Mouse (Mus musculus) heart, embryonic 14.5 days (tissue): ENCODE data around the gene Gpam. TPM values are rescaled to one million over a fixed set of nuclear protein-coding genes. Genes with fewer than 3 reads are reported as not detected.

Experiments
- ATAC-seq: fragments of 200-750 bp; cut with Nextera tagmentation; 2 replicates; pipeline ENCODE4 v1.8.0; 2017; ENCODE audit warnings: low read depth, moderate TSS enrichment; ENCODE audit not compliant: insufficient number of reproducible peaks, insufficient read depth, low FRiP score
- H3K27ac ChIP-seq, 2 experiments: fragments of 200-500 bp in 1 of 2; fragments of 300-500 bp in 1 of 2; sonication (generic) in 1 of 2; replicated peaks in 1 of 2; 2 replicates each; pipeline ENCODE4 v1.5.1; 2012 to 2014; ENCODE audit warnings: low read depth in 2 of 2, low read length in 2 of 2, control low read depth in 1 of 2, mild to moderate bottlenecking in 1 of 2, mixed read lengths in 1 of 2; ENCODE audit not compliant: control insufficient read depth in 1 of 2, insufficient read depth in 1 of 2
- H3K27me3 ChIP-seq: fragments of 300-500 bp; sonication (generic); 2 replicates; pipeline ENCODE4 v1.6.1; 2014; ENCODE audit warnings: mild to moderate bottlenecking, low read length, control low read depth; ENCODE audit not compliant: control insufficient read depth, insufficient read depth
- H3K36me3 ChIP-seq: fragments of 300-500 bp; sonication (generic); 2 replicates; pipeline ENCODE4 v1.6.1; 2014; ENCODE audit warnings: mild to moderate bottlenecking, control low read depth, low read length, mixed read lengths; ENCODE audit not compliant: control insufficient read depth, insufficient read depth
- H3K4me1 ChIP-seq, 2 experiments: fragments of 200-500 bp in 1 of 2; fragments of 300-500 bp in 1 of 2; sonication (generic) in 1 of 2; 2 replicates each; pipeline ENCODE4 v1.6.1; 2012 to 2014; ENCODE audit warnings: low read length in 2 of 2, control low read depth in 1 of 2, mixed read lengths in 1 of 2; ENCODE audit not compliant: control insufficient read depth in 2 of 2, insufficient read depth in 2 of 2
- H3K4me2 ChIP-seq: fragments of 300-500 bp; sonication (generic); 2 replicates; pipeline ENCODE4 v1.6.1; 2014; ENCODE audit warnings: mild to moderate bottlenecking, low read length
- H3K4me3 ChIP-seq, 2 experiments: fragments of 200-500 bp in 1 of 2; fragments of 300-500 bp in 1 of 2; sonication (generic) in 1 of 2; 2 replicates each; pipeline ENCODE4 v1.5.1; 2012 to 2014; ENCODE audit warnings: low read length in 2 of 2, mild to moderate bottlenecking in 2 of 2, control low read depth in 1 of 2, low read depth in 1 of 2, moderate library complexity in 1 of 2; ENCODE audit not compliant: control insufficient read depth in 1 of 2, insufficient read depth in 1 of 2
- H3K9ac ChIP-seq: fragments of 300-500 bp; sonication (generic); 2 replicates; pipeline ENCODE4 v1.6.1; 2014; ENCODE audit warnings: mild to moderate bottlenecking, low read length
- H3K9me3 ChIP-seq: fragments of 300-500 bp; sonication (generic); 2 replicates; pipeline ENCODE4 v1.6.1; 2016; ENCODE audit warnings: low read length, control low read depth; ENCODE audit not compliant: control insufficient read depth
- WGBS: fragments of 180-500 bp; shearing (Covaris S2); extraction: QIAGEN DNeasy Blood & Tissue Kit; methylation state at CpG from one replicate; pipeline ENCODE4 v1.1.7; 2014; 5-methylcytosine and 5-hydroxymethylcytosine counted together
- polyA plus RNA-seq: library from polyadenylated mRNA; unstranded; fragments of >200 nt; fragmentation: Nextera tagmentation; extraction: Ambion mirVana; gene quantifications from 2 replicates; pipeline ENCODE4 v1.2.1, GENCODE M21; 2014

Gpam gene
- polyA plus RNA-seq, 1 experiment from 2014 or later, result 11.1 TPM

- no peak overlapping the region for H3K4me3 ChIP-seq
- H3K27ac ChIP-seq, result no peak overlapping the region
- H3K27me3 ChIP-seq, result no peaks in the 10 kb centered on the region
- 78% methylated on average over 3 of the region's 3 CpGs for WGBS
- H3K9ac ChIP-seq, result no peak overlapping the region
- H3K9me3 ChIP-seq, result no peaks in the 10 kb centered on the region
- H3K4me1 ChIP-seq, result peaks cover 9% of the 10 kb centered on the region in 2 experiments; a peak in 3 of 4 replicates
- H3K4me2 ChIP-seq, result no peak overlapping the region
- no peaks in the 10 kb centered on the region for H3K36me3 ChIP-seq
- ATAC-seq, result no peak
Observed at GRCm38 (mm10) chr19:55125456-55125855, 1.6 kb downstream of the Gpam start.

GRCm38 (mm10) chr19:55123001-55123536 is 4.0 kb downstream of the Gpam start:
- Histone ChIP-seq H3K4me3 (no peak overlapping the region), H3K9ac (no peak overlapping the region), H3K4me1 (peaks cover 18 to 22% of the 10 kb centered on the region in 2 experiments), H3K36me3 (no peaks in the 10 kb centered on the region), H3K27me3 (no peaks in the 10 kb centered on the region), H3K27ac (no peak overlapping the region), H3K4me2 (no peak overlapping the region), H3K9me3 (no peaks in the 10 kb centered on the region)
- ATAC-seq, result no peak
- 68% methylated on average over 11 of the region's 11 CpGs for WGBS

GRCm38 (mm10) chr19:55122351-55122980 is 4.6 kb downstream of the Gpam start:
- no peak for ATAC-seq
- H3K9ac ChIP-seq, result no peak overlapping the region
- H3K4me1 ChIP-seq, result peaks cover 18 to 22% of the 10 kb centered on the region in 2 experiments
- H3K4me3 ChIP-seq, result no peak overlapping the region
- H3K36me3 ChIP-seq, result no peaks in the 10 kb centered on the region
- 68% methylated on average over 4 of the region's 4 CpGs for whole genome bisulfite sequencing
- H3K27ac ChIP-seq, result no peak overlapping the region
- H3K9me3 ChIP-seq, result no peaks in the 10 kb centered on the region
- H3K4me2 ChIP-seq, result no peak overlapping the region
- no peaks in the 10 kb centered on the region for H3K27me3 ChIP-seq

- 33% methylated on average over 6 of the region's 6 CpGs for WGBS
- no peaks in the 10 kb centered on the region for H3K9me3 ChIP-seq
- no peak for ATAC-seq
- H3K27ac ChIP-seq, result no peak overlapping the region
- no peak overlapping the region for H3K9ac ChIP-seq
- peaks cover 20 to 22% of the 10 kb centered on the region in 2 experiments for H3K4me1 ChIP-seq
- no peak overlapping the region for H3K4me2 ChIP-seq
- no peak overlapping the region for H3K4me3 ChIP-seq
- no peaks in the 10 kb centered on the region for H3K36me3 ChIP-seq
- no peaks in the 10 kb centered on the region for H3K27me3 ChIP-seq
Observed at GRCm38 (mm10) chr19:55121836-55122235, 5.2 kb downstream of the Gpam start.

GRCm38 (mm10) chr19:55120518-55121244 is 6.4 kb downstream of the Gpam start:
- Histone ChIP-seq H3K4me3 (no peak overlapping the region), H3K27ac (no peak overlapping the region), H3K27me3 (no peaks in the 10 kb centered on the region), H3K9me3 (no peaks in the 10 kb centered on the region), H3K9ac (no peak overlapping the region), H3K4me1 (peaks cover 20 to 22% of the 10 kb centered on the region in 2 experiments), H3K36me3 (no peaks in the 10 kb centered on the region), H3K4me2 (no peak overlapping the region)
- 36% methylated on average over 11 of the region's 11 CpGs for WGBS
- no peak for ATAC-seq

- Histone ChIP-seq H3K9me3 (no peaks in the 10 kb centered on the region), H3K9ac (no peak overlapping the region), H3K4me3 (no peak overlapping the region), H3K4me1 (peaks cover 23 to 24% of the 10 kb centered on the region in 2 experiments), H3K36me3 (no peaks in the 10 kb centered on the region), H3K4me2 (no peak overlapping the region), H3K27me3 (no peaks in the 10 kb centered on the region), H3K27ac (no peak overlapping the region; a peak in 1 of 4 replicates)
- ATAC-seq, result no peak
- WGBS, result 36% methylated on average over 2 of the region's 2 CpGs
Observed at GRCm38 (mm10) chr19:55119541-55119940, 7.5 kb downstream of the Gpam start.

- ATAC-seq, result no peak
- WGBS, result 78% methylated on average over 3 of the region's 3 CpGs
- Histone ChIP-seq H3K4me2 (no peak overlapping the region), H3K27ac (no peak overlapping the region), H3K27me3 (no peaks in the 10 kb centered on the region), H3K36me3 (no peaks in the 10 kb centered on the region), H3K9me3 (no peaks in the 10 kb centered on the region), H3K4me1 (peaks cover 37 to 39% of the 10 kb centered on the region in 2 experiments), H3K9ac (no peak overlapping the region), H3K4me3 (no peak overlapping the region)
Observed at GRCm38 (mm10) chr19:55117991-55118390, 9.0 kb downstream of the Gpam start.
